Mouse (Mus musculus): Measurements from ENCODE around the gene Sbf2. TPM values are rescaled to one million over a fixed set of nuclear protein-coding genes. Genes with fewer than 3 reads are reported as not detected.

Sbf2 gene
- polyA plus RNA-seq, 1 experiment from 2014 or later = 44.0 TPM

DNA sequence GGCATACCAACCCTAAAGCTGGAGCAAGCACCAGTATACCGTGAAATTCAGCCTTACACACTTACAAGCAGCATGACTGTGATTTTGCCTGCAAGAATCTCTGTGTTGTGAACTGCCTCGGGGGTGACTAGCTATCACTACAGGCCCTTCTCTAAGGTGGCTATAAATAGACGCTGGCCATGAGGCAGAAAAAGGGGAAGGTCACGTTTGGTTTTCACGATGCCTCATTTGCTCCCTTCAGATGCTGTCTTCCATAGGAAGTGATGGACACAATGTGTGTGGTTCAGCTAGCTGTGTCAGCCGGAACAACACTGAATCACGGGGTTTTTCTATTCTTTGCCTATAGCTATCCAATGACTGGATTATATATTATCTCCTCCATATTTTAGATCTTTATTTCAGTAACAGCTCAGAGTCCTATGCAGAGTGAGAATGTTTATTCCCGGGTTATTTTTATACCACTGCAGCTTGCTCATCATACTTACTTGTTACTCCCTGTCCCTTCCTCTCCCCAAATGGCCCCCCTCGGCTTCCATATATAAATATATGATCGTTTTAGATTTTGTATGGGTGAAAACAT is 235.3 kb downstream of the Sbf2 start:
- no peak for ATAC-seq
- DNase-seq (ENCODE audit: low spot score) = no peak
- H3K9me3 ChIP-seq (replicated peaks; ENCODE audit: control insufficient read depth, low read length) = no peaks in the 10 kb centered on the region
- WGBS = 86% methylated on average over 10 of the region's 10 CpGs
- no peak overlapping the region for H3K4me3 ChIP-seq (ENCODE audit: low read depth, low read length)
- peaks cover 23% of the 10 kb centered on the region for H3K36me3 ChIP-seq (ENCODE audit: control insufficient read depth, insufficient read depth, low read length)
- H3K9ac ChIP-seq (ENCODE audit: low read length) = no peak overlapping the region
- no peaks in the 10 kb centered on the region for H3K27me3 ChIP-seq (replicated peaks; ENCODE audit: control insufficient read depth, insufficient read depth, low read length)
- no peak overlapping the region for H3K27ac ChIP-seq (ENCODE audit: low read depth, low read length)
- H3K4me2 ChIP-seq (ENCODE audit: low read length) = no peak overlapping the region
- H3K4me1 ChIP-seq (ENCODE audit: control insufficient read depth, insufficient read depth, low read length) = no peaks in the 10 kb centered on the region

DNA sequence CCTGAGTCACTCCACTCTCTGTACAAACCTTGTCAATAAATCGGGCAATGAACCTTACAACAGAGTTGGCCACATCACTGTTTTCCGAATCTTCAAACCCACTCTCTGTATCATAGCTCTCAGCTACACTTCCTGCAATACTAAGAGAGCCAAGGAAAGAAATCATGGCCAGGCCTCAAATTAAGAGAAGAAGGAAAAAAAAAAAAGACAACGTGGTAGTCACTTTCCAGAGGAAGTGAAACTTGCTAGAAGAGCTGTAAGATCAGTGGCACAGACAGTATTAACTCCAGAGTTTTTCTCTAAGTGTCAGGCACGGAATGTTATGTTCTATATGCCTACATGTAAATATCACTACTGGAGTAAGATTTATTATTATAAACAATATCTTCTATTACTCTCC is 242.2 kb downstream of the Sbf2 start:
- Histone ChIP-seq H3K9me3 (replicated peaks; ENCODE audit: control insufficient read depth, low read length) (no peaks in the 10 kb centered on the region), H3K9ac (ENCODE audit: low read length) (no peak overlapping the region), H3K36me3 (ENCODE audit: control insufficient read depth, insufficient read depth, low read length) (peaks cover 52% of the 10 kb centered on the region), H3K27me3 (replicated peaks; ENCODE audit: control insufficient read depth, insufficient read depth, low read length) (no peaks in the 10 kb centered on the region), H3K27ac (ENCODE audit: low read depth, low read length) (no peak overlapping the region), H3K4me1 (ENCODE audit: control insufficient read depth, insufficient read depth, low read length) (no peaks in the 10 kb centered on the region), H3K4me2 (ENCODE audit: low read length) (no peak overlapping the region), H3K4me3 (ENCODE audit: low read depth, low read length) (no peak overlapping the region)
- WGBS = 91% methylated on average over 4 of the region's 4 CpGs
- no peak for DNase-seq (ENCODE audit: low spot score)
- no peak for ATAC-seq

DNA sequence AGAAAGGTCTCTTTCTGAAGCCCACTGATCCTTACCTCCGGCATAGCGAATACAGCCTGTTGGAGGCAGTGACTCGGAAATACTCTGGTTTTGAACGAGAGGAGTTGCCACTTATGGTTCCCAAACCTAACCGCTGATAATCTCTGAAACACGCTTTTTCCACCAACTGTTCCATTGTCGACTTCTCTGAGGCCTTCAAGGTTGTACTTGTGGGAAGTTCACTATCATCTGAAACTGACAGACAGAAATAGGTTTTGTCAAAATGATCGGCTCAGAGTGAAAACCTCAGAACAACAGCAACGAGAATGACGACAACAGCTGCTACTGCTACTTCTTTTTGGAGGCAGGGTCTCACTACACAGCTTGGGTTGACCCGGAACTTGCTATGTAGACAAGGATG is 252.7 kb downstream of the Sbf2 start:
- no peak for DNase-seq (ENCODE audit: low spot score)
- Histone ChIP-seq H3K27ac (ENCODE audit: low read depth, low read length) (no peak overlapping the region), H3K9me3 (replicated peaks; ENCODE audit: control insufficient read depth, low read length) (no peaks in the 10 kb centered on the region), H3K4me2 (ENCODE audit: low read length) (no peak overlapping the region), H3K4me3 (ENCODE audit: low read depth, low read length) (no peak overlapping the region), H3K4me1 (ENCODE audit: control insufficient read depth, insufficient read depth, low read length) (no peaks in the 10 kb centered on the region), H3K9ac (ENCODE audit: low read length) (no peak overlapping the region), H3K27me3 (replicated peaks; ENCODE audit: control insufficient read depth, insufficient read depth, low read length) (no peaks in the 10 kb centered on the region), H3K36me3 (ENCODE audit: control insufficient read depth, insufficient read depth, low read length) (peaks cover 44% of the 10 kb centered on the region)
- 94% methylated on average over 11 of the region's 11 CpGs for WGBS
- no peak for ATAC-seq

DNA sequence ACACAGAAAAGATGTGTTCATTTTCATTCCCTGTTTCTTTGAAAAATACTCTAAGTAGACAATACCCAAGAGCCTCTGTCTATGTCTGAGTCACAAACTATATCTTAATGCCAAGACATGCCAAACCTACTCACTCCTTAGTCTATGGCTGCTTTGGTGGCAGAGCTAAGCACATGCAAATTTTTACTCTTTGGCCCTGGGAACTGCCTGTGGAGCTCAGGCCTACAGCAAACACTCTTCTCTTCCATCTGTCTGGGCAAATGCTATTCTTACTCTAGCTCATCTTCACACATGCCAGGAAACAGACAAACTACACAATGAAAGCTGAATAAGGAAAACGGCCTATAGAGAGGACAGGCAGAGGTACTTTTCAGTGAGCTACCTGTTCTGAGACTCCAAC is 253.2 kb downstream of the Sbf2 start:
- no peak overlapping the region for H3K4me3 ChIP-seq (ENCODE audit: low read depth, low read length)
- no peaks in the 10 kb centered on the region for H3K9me3 ChIP-seq (replicated peaks; ENCODE audit: control insufficient read depth, low read length)
- DNase-seq (ENCODE audit: low spot score) (no peak), ATAC-seq (no peak)
- H3K4me2 ChIP-seq (ENCODE audit: low read length) = no peak overlapping the region
- 100% methylated on average over 1 of the region's 1 CpGs for WGBS
- no peaks in the 10 kb centered on the region for H3K4me1 ChIP-seq (ENCODE audit: control insufficient read depth, insufficient read depth, low read length)
- H3K27me3 ChIP-seq (replicated peaks; ENCODE audit: control insufficient read depth, insufficient read depth, low read length) = no peaks in the 10 kb centered on the region
- no peak overlapping the region for H3K27ac ChIP-seq (ENCODE audit: low read depth, low read length)
- H3K9ac ChIP-seq (ENCODE audit: low read length) = no peak overlapping the region
- H3K36me3 ChIP-seq (ENCODE audit: control insufficient read depth, insufficient read depth, low read length) = peaks cover 40% of the 10 kb centered on the region

DNA sequence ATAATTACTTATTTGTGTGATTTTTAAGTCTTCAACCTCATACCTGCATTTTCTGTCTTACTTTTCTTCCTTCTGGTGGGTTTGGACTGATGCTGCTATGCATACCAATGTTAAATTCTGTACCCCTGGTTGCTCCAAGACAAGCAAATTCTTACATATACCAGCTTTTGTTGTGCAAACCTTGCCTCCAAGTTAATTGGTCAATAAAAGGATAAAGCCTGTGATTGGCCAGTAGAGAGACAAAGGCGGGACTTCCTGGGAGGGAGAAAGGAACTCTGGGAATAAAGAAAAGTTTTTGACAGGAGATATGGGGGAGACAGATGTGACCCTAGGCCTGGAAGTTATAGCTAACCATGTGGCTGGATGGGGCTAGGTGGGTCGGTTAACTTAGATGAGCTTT is 255.3 kb downstream of the Sbf2 start:
- ATAC-seq = no peak
- Histone ChIP-seq H3K4me3 (ENCODE audit: low read depth, low read length) (no peak overlapping the region), H3K9ac (ENCODE audit: low read length) (no peak overlapping the region), H3K36me3 (ENCODE audit: control insufficient read depth, insufficient read depth, low read length) (peaks cover 24% of the 10 kb centered on the region), H3K27ac (ENCODE audit: low read depth, low read length) (no peak overlapping the region), H3K4me2 (ENCODE audit: low read length) (no peak overlapping the region), H3K4me1 (ENCODE audit: control insufficient read depth, insufficient read depth, low read length) (no peaks in the 10 kb centered on the region), H3K9me3 (replicated peaks; ENCODE audit: control insufficient read depth, low read length) (no peaks in the 10 kb centered on the region), H3K27me3 (replicated peaks; ENCODE audit: control insufficient read depth, insufficient read depth, low read length) (no peaks in the 10 kb centered on the region)
- no peak for DNase-seq (ENCODE audit: low spot score)
- WGBS = 96% methylated on average over 2 of the region's 2 CpGs

DNA sequence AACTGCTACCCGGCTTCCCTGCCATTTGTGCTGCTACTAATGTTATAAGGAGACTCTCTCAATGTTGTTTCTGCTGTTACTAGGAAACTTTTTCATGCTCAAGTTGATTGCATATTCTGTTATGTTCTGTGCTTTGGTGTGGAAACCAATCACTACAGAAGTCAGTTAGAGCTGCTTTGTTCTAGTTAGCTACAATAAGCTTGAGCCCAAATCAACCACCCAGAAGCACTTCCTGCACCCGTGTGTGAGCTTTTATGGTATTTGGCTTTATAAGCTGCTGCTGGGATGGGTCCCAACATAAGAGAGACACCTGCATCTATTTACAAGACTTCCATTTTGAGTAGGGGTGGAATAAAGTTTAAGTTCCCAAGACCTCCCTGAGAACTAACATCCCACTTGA is 260.8 kb downstream of the Sbf2 start:
- H3K4me3 ChIP-seq (ENCODE audit: low read depth, low read length) = no peak overlapping the region
- DNase-seq (ENCODE audit: low spot score) = no peak
- H3K27ac ChIP-seq (ENCODE audit: low read depth, low read length) = no peak overlapping the region
- H3K4me2 ChIP-seq (ENCODE audit: low read length) = no peak overlapping the region
- peaks cover 11% of the 10 kb centered on the region; the same call in 1 of the 2 replicates for H3K36me3 ChIP-seq (ENCODE audit: control insufficient read depth, insufficient read depth, low read length)
- H3K27me3 ChIP-seq (replicated peaks; ENCODE audit: control insufficient read depth, insufficient read depth, low read length) = no peaks in the 10 kb centered on the region
- H3K9me3 ChIP-seq (replicated peaks; ENCODE audit: control insufficient read depth, low read length) = no peaks in the 10 kb centered on the region
- no peak overlapping the region for H3K9ac ChIP-seq (ENCODE audit: low read length)
- no peak for ATAC-seq
- H3K4me1 ChIP-seq (ENCODE audit: control insufficient read depth, insufficient read depth, low read length) = no peaks in the 10 kb centered on the region
- 93% methylated on average over 2 of the region's 2 CpGs for WGBS

DNA sequence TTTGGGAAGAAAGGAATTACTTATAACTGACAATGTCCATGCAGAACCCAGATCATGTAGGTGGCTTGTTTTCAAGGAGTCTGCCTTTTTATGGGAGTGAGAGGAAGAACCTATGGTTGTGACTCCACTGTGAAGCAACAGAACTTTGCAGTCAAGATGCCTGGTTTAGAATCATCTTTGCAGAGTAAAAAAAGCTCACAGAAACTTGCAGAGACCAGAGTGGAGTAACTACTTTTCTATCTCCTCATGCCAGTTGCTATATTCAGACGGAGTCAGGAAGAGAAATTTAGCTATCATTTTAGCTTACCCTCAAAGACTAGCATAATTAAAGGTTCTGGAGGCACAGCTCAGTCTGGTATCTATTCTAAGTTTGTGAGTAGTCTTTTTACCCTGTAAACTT is 267.5 kb downstream of the Sbf2 start:
- Histone ChIP-seq H3K4me3 (ENCODE audit: low read depth, low read length) (no peak overlapping the region), H3K9me3 (replicated peaks; ENCODE audit: control insufficient read depth, low read length) (no peaks in the 10 kb centered on the region), H3K9ac (ENCODE audit: low read length) (no peak overlapping the region), H3K36me3 (ENCODE audit: control insufficient read depth, insufficient read depth, low read length) (peaks cover 21% of the 10 kb centered on the region; the same call in 1 of the 2 replicates), H3K4me2 (ENCODE audit: low read length) (no peak overlapping the region), H3K4me1 (ENCODE audit: control insufficient read depth, insufficient read depth, low read length) (no peaks in the 10 kb centered on the region), H3K27me3 (replicated peaks; ENCODE audit: control insufficient read depth, insufficient read depth, low read length) (no peaks in the 10 kb centered on the region), H3K27ac (ENCODE audit: low read depth, low read length) (no peak overlapping the region)
- 91% methylated on average over 1 of the region's 1 CpGs for WGBS
- DNase-seq (ENCODE audit: low spot score) (no peak), ATAC-seq (no peak)

DNA sequence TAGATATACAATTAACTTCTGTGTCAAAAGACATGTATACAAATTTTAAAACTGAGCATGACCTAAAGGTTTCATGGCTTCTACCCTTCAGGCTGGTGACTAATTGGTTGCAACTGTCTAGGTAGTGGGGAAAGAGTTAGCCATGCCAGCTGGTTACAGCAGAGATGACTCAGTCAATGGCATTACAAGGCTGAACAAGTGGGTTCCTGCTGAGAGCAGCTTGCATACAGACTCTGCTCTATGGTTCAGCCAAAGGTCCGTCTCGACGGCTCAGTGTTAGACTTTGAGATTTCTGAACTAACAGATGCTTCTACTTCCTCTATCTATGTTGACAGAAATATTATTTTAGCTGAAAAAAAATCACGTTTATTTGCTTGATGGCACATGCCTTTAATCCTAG is 277.1 kb downstream of the Sbf2 start:
- Histone ChIP-seq H3K4me2 (ENCODE audit: low read length) (no peak overlapping the region), H3K9ac (ENCODE audit: low read length) (no peak overlapping the region), H3K27ac (ENCODE audit: low read depth, low read length) (no peak overlapping the region), H3K9me3 (replicated peaks; ENCODE audit: control insufficient read depth, low read length) (no peaks in the 10 kb centered on the region), H3K4me1 (ENCODE audit: control insufficient read depth, insufficient read depth, low read length) (no peaks in the 10 kb centered on the region), H3K27me3 (replicated peaks; ENCODE audit: control insufficient read depth, insufficient read depth, low read length) (no peaks in the 10 kb centered on the region), H3K36me3 (ENCODE audit: control insufficient read depth, insufficient read depth, low read length) (peaks cover 51% of the 10 kb centered on the region), H3K4me3 (ENCODE audit: low read depth, low read length) (no peak overlapping the region)
- ATAC-seq (no peak), DNase-seq (ENCODE audit: low spot score) (no peak)
- WGBS = 78% methylated on average over 4 of the region's 4 CpGs

DNA sequence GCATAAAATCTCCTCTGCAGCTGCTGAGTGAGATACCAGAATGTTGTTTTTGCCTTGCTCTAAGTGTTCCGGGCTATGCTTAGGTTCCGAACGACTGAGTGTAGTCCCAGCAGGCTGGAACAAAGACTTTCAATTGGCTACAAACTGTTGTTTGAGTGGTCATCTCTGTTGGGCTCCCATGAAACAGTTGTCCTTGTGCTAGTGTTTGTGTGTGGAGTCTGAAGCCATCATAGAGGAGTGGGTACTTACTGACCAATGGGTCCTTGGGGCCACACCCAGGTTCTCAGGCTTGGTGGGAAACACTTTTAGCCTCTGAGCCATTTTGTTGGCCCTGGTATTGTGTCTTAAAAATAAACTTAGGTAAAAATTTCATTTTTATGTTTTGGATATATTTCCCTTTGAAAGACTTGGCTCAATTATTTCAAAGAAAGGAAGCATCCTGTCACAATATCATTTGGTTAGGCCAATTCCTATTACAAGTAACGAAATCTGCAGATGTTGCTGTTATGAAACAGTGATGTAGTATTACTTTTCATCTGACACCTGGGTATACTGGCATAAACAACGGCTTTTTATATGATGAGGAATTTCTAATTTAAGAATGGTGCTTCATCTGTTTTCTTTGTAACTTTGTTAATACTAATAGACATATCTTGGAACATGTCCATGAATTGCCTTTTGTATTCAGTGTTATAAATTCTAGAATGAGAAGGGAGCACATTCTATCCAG is 289.2 kb downstream of the Sbf2 start:
- WGBS = 96% methylated on average over 5 of the region's 5 CpGs
- ATAC-seq = no peak

More for the DNA sequence above, 289.2 kb downstream of the Sbf2 start:
- Histone ChIP-seq H3K27ac (ENCODE audit: low read depth, low read length) (no peak overlapping the region), H3K36me3 (ENCODE audit: control insufficient read depth, insufficient read depth, low read length) (peaks cover 70% of the 10 kb centered on the region), H3K9me3 (replicated peaks; ENCODE audit: control insufficient read depth, low read length) (no peaks in the 10 kb centered on the region; the same call in 1 of the 2 replicates), H3K4me1 (ENCODE audit: control insufficient read depth, insufficient read depth, low read length) (no peaks in the 10 kb centered on the region), H3K4me2 (ENCODE audit: low read length) (no peak overlapping the region), H3K27me3 (replicated peaks; ENCODE audit: control insufficient read depth, insufficient read depth, low read length) (no peaks in the 10 kb centered on the region), H3K4me3 (ENCODE audit: low read depth, low read length) (no peak overlapping the region), H3K9ac (ENCODE audit: low read length) (no peak overlapping the region)
- no peak for DNase-seq (ENCODE audit: low spot score)
